Mouse (Mus musculus): ENCODE measurements around the gene Phc3.

Gene Phc3

GRCm38 (mm10) chr3:30976991-30977603 lies 7.9 kb upstream of the Phc3 start:
- DNase-seq (ENCODE audit: low spot score) = no peak

- DNase-seq (ENCODE audit: low spot score) = no peak
These were observed 6.0 kb upstream of the Phc3 start for GRCm38 (mm10) chr3:30975102-30975754.

- DNase-seq (ENCODE audit: low spot score) = no peak
These were observed 603 bp downstream of the Phc3 start for GRCm38 (mm10) chr3:30968531-30969092.

- no peak for DNase-seq (ENCODE audit: low spot score)
These were observed 3.6 kb downstream of the Phc3 start for GRCm38 (mm10) chr3:30965644-30966043.

GRCm38 (mm10) chr3:30964216-30964615 lies 5.0 kb downstream of the Phc3 start:
- DNase-seq (ENCODE audit: low spot score) = no peak

- no peak for DNase-seq (ENCODE audit: low spot score)
These were observed 6.1 kb downstream of the Phc3 start for GRCm38 (mm10) chr3:30963100-30963499.

GRCm38 (mm10) chr3:30959868-30960831 lies 9.1 kb downstream of the Phc3 start:
- no peak for DNase-seq (ENCODE audit: low spot score)

- DNase-seq (ENCODE audit: low spot score) = no peak
These were observed 10.5 kb downstream of the Phc3 start for GRCm38 (mm10) chr3:30958709-30959108.

GRCm38 (mm10) chr3:30956327-30956726 lies 12.9 kb downstream of the Phc3 start:
- DNase-seq (ENCODE audit: low spot score) = no peak

GRCm38 (mm10) chr3:30952273-30953070 lies 16.7 kb downstream of the Phc3 start:
- no peak for DNase-seq (ENCODE audit: low spot score)

GRCm38 (mm10) chr3:30951652-30952051 lies 17.6 kb downstream of the Phc3 start:
- no peak for DNase-seq (ENCODE audit: low spot score)

GRCm38 (mm10) chr3:30934384-30934783 lies 34.8 kb downstream of the Phc3 start:
- DNase-seq (ENCODE audit: low spot score) = no peak

GRCm38 (mm10) chr3:30929828-30930227 lies 39.4 kb downstream of the Phc3 start:
- no peak for DNase-seq (ENCODE audit: low spot score)

GRCm38 (mm10) chr3:30927664-30928063 lies 41.6 kb downstream of the Phc3 start:
- DNase-seq (ENCODE audit: low spot score) = no peak

- no peak for DNase-seq (ENCODE audit: low spot score)
These were observed 52.1 kb downstream of the Phc3 start for GRCm38 (mm10) chr3:30917160-30917559.

GRCm38 (mm10) chr3:30904658-30905057 lies 64.6 kb downstream of the Phc3 start:
- DNase-seq (ENCODE audit: low spot score) = no peak

- no peak for DNase-seq (ENCODE audit: low spot score)
These were observed 69.8 kb downstream of the Phc3 start for GRCm38 (mm10) chr3:30899407-30899806.

GRCm38 (mm10) chr3:30896721-30897120 lies 72.5 kb downstream of the Phc3 start:
- no peak for DNase-seq (ENCODE audit: low spot score)

- no peak for DNase-seq (ENCODE audit: low spot score)
These were observed 80.2 kb downstream of the Phc3 start for GRCm38 (mm10) chr3:30889014-30889413.

- no peak for DNase-seq (ENCODE audit: low spot score)
These were observed 81.8 kb downstream of the Phc3 start for GRCm38 (mm10) chr3:30887449-30887848.

GRCm38 (mm10) chr3:30876709-30877108 lies 92.5 kb downstream of the Phc3 start:
- no peak for DNase-seq (ENCODE audit: low spot score)

GRCm38 (mm10) chr3:30869995-30870394 lies 99.2 kb downstream of the Phc3 start:
- DNase-seq (ENCODE audit: low spot score) = no peak

All from urinary bladder, postnatal 10 days (tissue).